Mouse (Mus musculus): ENCODE data around the gene Vps13a.

Vps13a gene

DNA sequence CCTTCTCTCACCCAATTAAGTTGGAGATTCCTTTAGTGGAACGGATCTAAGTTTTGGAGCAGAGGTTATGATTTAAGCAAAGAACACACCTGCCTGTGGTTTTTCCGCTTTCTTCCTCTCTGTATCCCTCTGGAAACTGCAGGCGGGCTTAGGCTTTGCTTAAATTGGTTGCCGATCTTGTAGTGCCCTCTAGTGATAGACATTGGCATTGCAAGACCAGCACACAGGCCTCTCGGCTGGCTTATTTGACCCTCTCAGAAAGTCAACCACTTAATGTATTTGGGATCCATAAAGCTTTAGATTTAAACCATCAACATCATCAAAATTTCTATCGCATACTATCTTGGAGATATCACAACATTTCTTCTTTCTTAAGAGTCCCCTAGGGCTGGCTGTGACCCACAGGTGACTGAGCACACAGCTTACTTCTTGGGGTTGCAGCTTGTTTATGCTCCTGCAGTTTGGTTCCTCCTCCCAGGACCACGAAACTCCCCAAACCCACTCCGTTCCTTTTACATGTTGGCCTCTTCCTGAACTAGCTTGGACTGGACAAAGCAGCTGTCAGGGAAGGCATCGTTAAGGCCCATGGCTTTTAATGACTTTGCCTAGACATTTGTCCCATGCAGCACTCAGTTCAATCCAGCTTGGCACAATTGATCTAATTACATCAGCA is 181.3 kb downstream of the Vps13a start:
- ChIA-PET CTCF (interaction anchor here (0.5 to 2.4 kb wide), 18 partner anchors 11 to 563 kb away, joined by 3 to 15 read pairs (median 4); partner anchors contain the start of gene Gna14 (in 2 of the 4)), POLR2A (interaction anchor here in 3 of 4 experiments (0.6 to 1.2 kb wide), 9 partner anchors 8 to 698 kb away, joined by 3 to 8 read pairs (median 3); no protein-coding TSS in a partner anchor)

DNA sequence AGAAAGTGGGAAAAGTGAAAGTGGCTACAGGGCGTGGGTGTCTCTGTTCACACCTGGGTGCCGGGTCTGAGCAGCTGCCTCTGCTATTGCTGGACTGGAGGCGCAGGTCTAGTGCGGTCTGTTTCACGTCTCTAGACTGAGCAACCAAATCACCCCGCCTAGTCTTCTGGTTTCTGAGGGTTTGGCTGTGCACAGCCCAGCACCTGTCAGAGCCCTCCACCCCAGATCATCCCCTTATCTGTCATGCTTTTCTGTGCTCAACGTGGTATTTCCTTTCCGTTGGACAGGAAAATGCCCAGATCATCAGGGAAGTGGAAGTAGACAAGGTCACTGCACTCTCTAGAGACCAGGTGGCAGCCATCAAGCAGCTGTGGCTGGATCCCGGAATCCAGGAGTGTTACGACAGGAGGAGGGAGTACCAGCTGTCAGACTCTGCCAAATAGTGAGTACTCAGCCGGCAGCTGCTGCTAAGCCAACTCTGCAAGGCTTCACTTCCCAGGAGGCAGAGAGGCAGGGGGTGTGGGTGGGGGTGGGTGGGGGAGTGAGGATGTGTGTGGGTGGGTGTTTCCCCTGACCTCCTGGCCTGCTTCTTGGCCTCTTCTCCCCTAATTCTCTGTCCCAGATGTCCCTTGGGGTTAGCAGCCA is 182.0 kb downstream of the Vps13a start:
- ChIA-PET CTCF (interaction anchor here (0.6 to 2.4 kb wide), 16 partner anchors 10 to 563 kb away, joined by 3 to 15 read pairs (median 4); partner anchors contain the start of gene Gna14 (in 2 of the 4)), POLR2A (interaction anchor here in 2 of 4 experiments (0.6 to 1.2 kb wide), 7 partner anchors 9 to 564 kb away, joined by 3 to 7 read pairs (median 3); no protein-coding TSS in a partner anchor)

DNA sequence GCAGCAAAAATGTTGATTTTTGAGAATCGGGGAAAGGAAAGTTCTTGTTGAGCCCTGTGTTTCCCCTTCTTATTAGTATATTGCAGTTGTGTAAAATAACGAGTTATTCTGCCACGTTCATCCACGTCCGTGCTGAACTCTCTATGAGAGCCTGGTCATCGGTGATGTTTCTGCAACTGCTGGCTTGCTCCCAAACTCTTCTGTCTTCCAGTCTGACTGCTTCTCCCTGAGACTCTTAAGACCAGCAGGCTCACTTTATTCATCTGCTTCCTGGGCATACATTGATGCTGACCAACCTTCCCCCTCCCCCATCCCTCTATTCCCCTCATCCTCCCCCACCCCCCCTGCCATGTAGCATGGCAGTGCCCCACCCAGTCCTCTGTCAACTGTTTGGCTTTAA is 183.5 kb downstream of the Vps13a start:
- POLR2A ChIA-PET: no interaction called here
- CTCF ChIA-PET: interaction anchor here in 1 of 4 experiments (0.6 kb wide), 1 partner anchor 20 kb away, joined by 3 read pairs; no protein-coding TSS in a partner anchor

DNA sequence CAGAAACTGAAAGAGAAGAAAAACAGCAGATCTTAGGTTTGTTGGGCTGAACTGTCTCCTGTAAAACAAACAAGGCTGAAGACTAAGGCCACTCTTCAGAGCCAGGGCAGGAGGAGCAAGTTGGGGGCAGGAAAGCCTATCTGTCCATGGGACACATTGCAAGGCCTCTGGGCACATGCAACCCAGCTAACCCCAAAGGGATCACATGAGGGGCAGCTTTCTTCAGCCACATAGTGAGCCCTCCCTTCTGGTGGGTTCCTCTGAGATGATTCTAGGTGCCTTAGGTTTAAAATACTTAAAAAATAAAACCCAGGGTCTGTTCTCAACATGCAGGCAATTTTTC is 186.8 kb downstream of the Vps13a start:
- CTCF ChIA-PET: no interaction called here
- POLR2A ChIA-PET: no interaction called here

DNA sequence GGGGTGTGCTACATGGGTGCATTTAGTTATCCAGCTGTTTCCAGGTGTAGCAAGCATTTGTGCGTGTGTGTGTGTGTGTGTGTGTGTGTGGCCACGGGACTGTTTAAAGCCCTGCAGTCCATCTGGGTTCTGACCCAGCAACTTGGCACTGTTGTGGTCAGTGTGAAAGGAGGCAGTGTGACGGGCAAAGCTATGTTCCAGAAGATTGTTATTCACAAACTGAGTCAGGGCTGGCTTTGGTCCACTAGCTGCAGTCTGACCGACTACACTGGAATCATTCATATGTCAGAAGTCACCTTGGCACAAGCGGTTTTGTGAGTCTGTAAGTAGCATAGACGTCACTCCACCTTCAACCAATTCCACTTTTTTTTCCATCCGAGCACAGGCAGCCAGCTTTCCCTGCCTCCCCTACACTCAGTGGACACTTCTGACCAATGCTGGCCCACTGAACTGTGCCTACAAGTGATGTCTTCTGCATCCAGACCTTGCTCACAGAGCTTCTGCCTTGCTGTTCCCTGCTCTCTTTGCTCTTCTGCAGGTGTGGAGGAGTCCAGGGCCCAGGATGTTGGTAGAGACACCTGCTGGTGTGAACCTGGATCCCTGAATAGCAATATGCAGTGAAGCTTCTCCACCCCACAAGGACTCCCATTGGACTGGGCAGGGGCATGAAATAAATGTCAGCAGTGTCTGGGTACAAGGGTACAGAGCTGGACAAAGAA is 187.3 kb downstream of the Vps13a start:
- ChIA-PET CTCF (no interaction called here), POLR2A (no interaction called here)

DNA sequence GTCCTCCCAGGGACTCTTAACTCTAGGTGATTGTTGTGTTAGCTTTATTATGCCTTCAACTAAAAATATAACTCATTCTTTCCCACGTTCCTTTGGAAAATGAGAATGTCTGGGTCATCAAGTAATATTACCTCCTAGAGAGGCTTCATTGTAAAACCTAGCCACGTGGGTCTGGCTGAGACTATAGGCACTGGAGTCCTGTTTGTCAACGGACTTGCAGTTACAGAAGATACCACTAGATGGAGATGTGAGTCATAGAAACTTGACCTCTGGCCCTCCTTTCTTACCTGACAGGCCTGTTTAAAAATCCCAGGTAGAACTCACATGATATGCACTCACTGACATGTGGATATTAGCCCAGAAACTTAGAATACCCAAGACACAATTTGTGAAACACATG is 195.4 kb downstream of the Vps13a start:
- POLR2A ChIA-PET: no interaction called here
- CTCF ChIA-PET: interaction anchor here in 3 of 4 experiments (0.7 to 2.2 kb wide), 3 partner anchors 14 to 1017 kb away, joined by 3 to 5 read pairs (median 4); no protein-coding TSS in a partner anchor

DNA sequence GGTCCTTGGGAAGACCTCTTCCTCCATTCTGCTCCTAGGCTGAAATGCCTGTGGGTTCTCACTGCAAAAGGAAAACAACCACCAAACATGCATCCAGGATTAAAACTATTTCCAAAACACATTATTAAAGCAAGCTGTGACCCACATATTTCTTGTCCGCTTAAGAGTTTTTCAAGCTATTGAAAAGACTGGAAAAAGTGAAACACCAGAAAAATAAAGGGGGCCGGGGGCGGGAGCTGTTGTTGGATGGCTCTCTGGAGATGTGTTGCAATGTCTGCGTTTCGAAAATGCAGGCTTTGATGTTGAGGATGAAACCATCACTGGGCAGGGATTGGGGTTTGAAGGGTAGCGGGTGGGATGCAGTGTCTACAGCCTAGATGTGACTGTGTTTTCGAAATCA is 196.2 kb downstream of the Vps13a start:
- POLR2A ChIA-PET: interaction anchor here in 1 of 4 experiments (0.6 kb wide), 2 partner anchors 18 to 48 kb away, joined by 4 to 5 read pairs; no protein-coding TSS in a partner anchor
- CTCF ChIA-PET: interaction anchor here in 2 of 4 experiments (0.5 to 2.2 kb wide), 4 partner anchors 13 to 1981 kb away, joined by 3 to 5 read pairs (median 3); no protein-coding TSS in a partner anchor

DNA sequence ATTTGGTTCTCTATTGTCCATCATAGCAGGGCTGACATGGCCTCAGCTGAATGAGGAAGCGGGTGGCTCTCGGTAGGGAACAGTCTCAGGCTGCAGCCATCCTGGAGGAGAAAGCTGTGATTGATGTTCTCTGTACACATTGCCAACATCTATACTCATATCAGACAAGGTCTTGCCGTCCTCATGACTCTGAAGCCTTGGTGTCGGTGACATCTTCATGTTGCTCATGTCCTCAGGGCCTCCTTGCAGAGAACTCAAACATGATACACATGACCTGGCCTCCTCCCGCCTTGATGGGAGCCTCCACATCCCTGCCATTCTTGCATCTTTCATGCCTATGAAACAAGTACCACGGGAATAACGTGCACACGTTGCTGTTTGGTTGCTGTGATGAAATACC is 200.2 kb downstream of the Vps13a start:
- POLR2A ChIA-PET: interaction anchor here in 1 of 4 experiments (0.5 kb wide), 1 partner anchor 653 kb away, joined by 5 read pairs; no protein-coding TSS in a partner anchor
- CTCF ChIA-PET: interaction anchor here in 2 of 4 experiments (0.7 to 1.1 kb wide), 2 partner anchors 23 to 25 kb away, joined by 3 read pairs; no protein-coding TSS in a partner anchor

DNA sequence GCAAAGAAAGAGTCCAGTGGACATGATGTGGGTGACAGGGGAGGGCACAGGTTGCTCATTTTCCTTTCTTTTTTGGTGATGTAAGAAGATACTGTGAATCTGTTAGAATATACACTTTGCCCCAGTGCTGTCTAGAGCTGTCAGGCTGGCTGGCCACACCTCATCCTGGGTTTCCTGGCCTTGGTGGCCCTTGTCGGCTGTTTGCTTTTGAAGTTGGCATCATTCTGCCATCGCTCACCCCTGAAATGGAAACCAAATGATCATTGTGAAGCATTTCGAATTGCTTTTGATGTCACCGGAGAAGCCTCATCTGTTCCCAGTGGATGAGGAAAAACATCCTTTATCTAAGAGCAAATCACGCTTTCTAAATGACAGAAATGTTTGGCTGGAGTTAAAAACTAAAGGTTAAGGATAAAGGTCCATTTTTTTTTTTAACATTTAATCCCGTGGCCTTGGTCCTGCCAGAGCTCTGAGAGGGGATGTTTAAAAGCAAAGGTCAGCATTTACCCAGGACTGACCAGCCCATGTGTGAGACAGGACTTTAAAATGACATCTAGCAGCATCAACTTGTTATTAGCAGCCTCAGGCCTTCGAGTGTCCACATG is 201.0 kb downstream of the Vps13a start:
- ChIA-PET CTCF (interaction anchor here in 1 of 4 experiments (0.7 kb wide), 1 partner anchor 26 kb away, joined by 3 read pairs; no protein-coding TSS in a partner anchor), POLR2A (no interaction called here)

DNA sequence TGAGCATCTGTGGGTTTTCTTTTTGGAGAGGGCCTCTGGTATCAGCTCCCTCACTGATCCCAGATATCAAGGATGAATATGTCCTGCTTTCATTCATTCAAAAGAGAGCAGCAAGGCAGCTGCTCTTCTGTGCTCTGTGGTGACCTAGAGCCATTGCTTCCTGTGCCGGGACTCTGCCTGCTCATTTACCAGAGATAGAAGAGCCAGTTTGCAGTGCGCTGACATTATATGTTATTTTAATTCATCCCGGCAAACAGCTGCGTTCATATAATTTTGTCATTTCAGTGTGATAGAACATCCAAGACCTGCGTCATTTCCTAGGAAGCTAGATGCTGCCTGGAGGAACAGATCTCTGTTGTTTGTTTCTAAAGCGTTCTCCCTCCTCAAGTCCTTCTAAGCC is 203.9 kb downstream of the Vps13a start:
- CTCF ChIA-PET: interaction anchor here in 1 of 4 experiments (0.6 kb wide), 1 partner anchor 20 kb away, joined by 3 read pairs; no protein-coding TSS in a partner anchor
- POLR2A ChIA-PET: interaction anchor here in 1 of 4 experiments (0.7 kb wide), 1 partner anchor 10 kb away, joined by 3 read pairs; no protein-coding TSS in a partner anchor

Measured in embryonic stem cell, embryonic (primary cell).